Mouse (Mus musculus) ES-Bruce4 (cell line): ENCODE data around the gene Nipsnap3a. TPM values are rescaled to one million over a fixed set of nuclear protein-coding genes. Genes with fewer than 3 reads are reported as not detected.

Source experiments
- H3K27ac ChIP-seq: 2 replicates; pipeline ENCODE4 v1.5.1; 2012; ENCODE audit warnings: low read length, inconsistent platforms; ENCODE audit not compliant: insufficient read depth
- H3K27me3 ChIP-seq: 2 replicates; pipeline ENCODE4 v1.6.1; 2012; ENCODE audit warnings: mild to moderate bottlenecking, low read length, inconsistent platforms; ENCODE audit not compliant: control insufficient read depth, poor library complexity, insufficient read depth, severe bottlenecking
- H3K36me3 ChIP-seq: 2 replicates; pipeline ENCODE4 v1.6.1; 2012; ENCODE audit warnings: inconsistent platforms, mild to moderate bottlenecking, low read length, moderate library complexity; ENCODE audit not compliant: control insufficient read depth, poor library complexity, insufficient read depth, severe bottlenecking
- H3K4me1 ChIP-seq: one replicate; pipeline ENCODE4 v1.8.1; 2011; ENCODE audit warnings: low read length; ENCODE audit not compliant: control insufficient read depth, insufficient read depth
- H3K4me3 ChIP-seq: 2 replicates; pipeline ENCODE4 v1.5.1; 2011; ENCODE audit warnings: low read depth, mild to moderate bottlenecking, low read length
- H3K9ac ChIP-seq: 2 replicates; pipeline ENCODE4 v1.6.1; 2012; ENCODE audit warnings: low read depth, mild to moderate bottlenecking, inconsistent platforms; ENCODE audit not compliant: poor library complexity, severe bottlenecking
- H3K9me3 ChIP-seq: replicated peaks from 2 replicates; pipeline ENCODE4 v1.6.1; 2012; ENCODE audit warnings: mild to moderate bottlenecking, low read length, inconsistent platforms; ENCODE audit not compliant: control insufficient read depth, poor library complexity, insufficient read depth, severe bottlenecking
- CTCF ChIP-seq: IDR thresholded peaks from one replicate; pipeline ENCODE4 v1.8.1; 2011; ENCODE audit warnings: low read depth, low read length
- EP300 ChIP-seq: IDR thresholded peaks from 2 replicates; pipeline ENCODE4 v1.6.1; 2011; ENCODE audit warnings: low read depth, low read length; ENCODE audit not compliant: insufficient read depth
- POLR2A ChIP-seq: IDR thresholded peaks from one replicate; pipeline ENCODE4 v1.8.1; 2011; ENCODE audit warnings: low read length; ENCODE audit not compliant: insufficient read depth
- polyA plus RNA-seq: library from polyadenylated mRNA; stranded (reverse); fragments of >200 nt; gene quantifications from 2 replicates; pipeline ENCODE4 v1.2.4, GENCODE M21; 2011; ENCODE audit warnings: low read depth; ENCODE audit not compliant: missing spikeins, insufficient read depth, insufficient read length

Gene Nipsnap3a
- polyA plus RNA-seq, 1 experiment, result not detected

DNA sequence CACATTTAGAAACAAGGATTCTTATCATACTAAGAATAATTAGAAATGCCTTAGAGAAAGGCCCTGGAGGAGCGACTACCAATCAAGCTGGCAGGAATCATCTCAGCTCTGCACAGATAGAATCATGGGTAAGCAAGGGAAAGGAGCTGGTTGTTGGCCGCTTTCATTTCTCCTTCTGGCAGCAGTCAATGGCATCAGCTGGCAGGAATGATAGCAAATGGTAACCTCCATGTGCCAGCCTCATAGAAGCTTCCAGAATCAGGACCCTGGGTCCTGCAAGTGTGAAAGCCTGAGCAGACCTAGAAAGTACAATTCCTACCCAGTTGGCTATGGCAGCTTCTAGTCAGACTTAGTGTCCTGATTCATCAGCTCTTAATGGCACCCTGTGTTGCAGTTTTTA is 2.8 kb upstream of the Nipsnap3a start:
- TF ChIP-seq POLR2A (no peak), EP300 (no peak), CTCF (no peak)
- no peak overlapping the region for H3K27ac ChIP-seq
- H3K4me3 ChIP-seq, result no peak overlapping the region
- H3K4me1 ChIP-seq, result peaks cover 2% of the 10 kb centered on the region
- H3K36me3 ChIP-seq, result no peaks in the 10 kb centered on the region
- no peaks in the 10 kb centered on the region for H3K27me3 ChIP-seq
- no peaks in the 10 kb centered on the region for H3K9me3 ChIP-seq
- no peak overlapping the region for H3K9ac ChIP-seq

DNA sequence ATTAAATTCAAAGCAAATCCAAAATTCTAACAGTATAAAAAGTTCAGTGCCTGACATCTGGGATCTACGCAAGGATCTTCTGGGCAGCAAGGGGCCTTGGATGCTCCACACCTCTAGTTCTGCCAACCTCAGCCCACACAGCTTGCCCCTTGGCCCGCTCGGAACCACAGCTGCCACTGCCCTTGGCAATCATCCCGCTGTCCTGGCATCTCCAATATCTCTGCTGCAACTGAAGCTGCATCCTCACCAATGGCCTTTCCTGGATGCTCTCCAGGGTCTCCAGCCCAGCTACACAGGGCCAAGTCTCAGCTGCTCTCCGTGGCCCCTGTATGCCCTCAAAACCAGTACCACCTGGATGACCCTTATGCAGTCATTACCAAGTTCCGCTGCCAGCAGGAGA is 10.4 kb downstream of the Nipsnap3a start:
- H3K9ac ChIP-seq, result no peak overlapping the region
- no peaks in the 10 kb centered on the region for H3K27me3 ChIP-seq
- H3K4me1 ChIP-seq, result no peaks in the 10 kb centered on the region
- no peak for TF ChIP-seq CTCF
- no peak for TF ChIP-seq EP300
- TF ChIP-seq POLR2A, result no peak
- H3K36me3 ChIP-seq, result no peaks in the 10 kb centered on the region
- H3K9me3 ChIP-seq, result no peaks in the 10 kb centered on the region
- no peak overlapping the region for H3K4me3 ChIP-seq
- H3K27ac ChIP-seq, result no peak overlapping the region

DNA sequence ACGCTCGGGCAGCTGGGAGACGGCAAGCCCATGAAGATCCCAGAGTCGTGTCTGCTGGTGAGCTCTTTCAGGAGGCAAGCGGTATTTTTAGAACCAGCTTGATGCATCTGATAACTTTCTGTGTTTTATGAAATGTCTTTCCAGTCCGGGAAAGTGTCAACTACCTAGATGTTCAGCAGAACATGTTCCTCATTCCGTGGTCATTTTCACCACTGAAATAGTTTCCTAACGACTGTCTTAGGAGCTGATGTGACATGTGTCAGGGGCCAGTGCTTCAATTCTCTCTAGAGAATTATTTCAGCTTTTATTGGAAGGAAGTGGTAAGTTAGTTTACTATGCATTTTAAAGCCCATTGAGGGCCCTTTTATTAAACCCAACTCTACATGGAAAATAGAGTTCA is 11.1 kb downstream of the Nipsnap3a start:
- no peak for TF ChIP-seq EP300
- TF ChIP-seq CTCF, result no peak
- TF ChIP-seq POLR2A, result no peak
- Histone ChIP-seq H3K27me3 (no peaks in the 10 kb centered on the region), H3K9ac (no peak overlapping the region), H3K27ac (no peak overlapping the region), H3K4me3 (no peak overlapping the region), H3K9me3 (no peaks in the 10 kb centered on the region), H3K4me1 (no peaks in the 10 kb centered on the region), H3K36me3 (no peaks in the 10 kb centered on the region)

DNA sequence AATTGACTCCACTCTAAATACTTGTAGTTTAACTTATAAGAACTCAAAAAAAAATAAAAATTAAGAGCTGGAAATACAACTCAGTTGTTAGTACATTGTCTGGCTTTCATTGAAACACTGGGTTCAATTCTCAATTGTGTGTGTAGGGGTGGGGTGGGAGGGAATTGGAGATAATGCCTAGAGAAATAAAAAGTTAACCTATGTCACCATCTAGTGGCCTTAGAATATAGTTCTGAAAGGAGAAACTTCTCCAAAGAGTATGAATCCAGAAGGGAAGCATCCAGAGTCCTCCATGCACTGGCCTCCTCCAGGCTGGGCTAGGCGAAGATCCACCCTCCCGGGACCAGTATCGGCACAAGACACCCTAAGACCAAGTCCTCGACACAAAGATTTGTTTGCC is 20.1 kb downstream of the Nipsnap3a start:
- no peak overlapping the region for H3K27ac ChIP-seq
- H3K9ac ChIP-seq, result no peak overlapping the region
- no peak for TF ChIP-seq CTCF
- no peak for TF ChIP-seq POLR2A
- TF ChIP-seq EP300, result no peak
- no peaks in the 10 kb centered on the region for H3K36me3 ChIP-seq
- H3K9me3 ChIP-seq, result peaks cover 3% of the 10 kb centered on the region; the same call in 1 of the 2 replicates
- no peaks in the 10 kb centered on the region for H3K27me3 ChIP-seq
- H3K4me3 ChIP-seq, result no peak overlapping the region
- no peaks in the 10 kb centered on the region for H3K4me1 ChIP-seq

DNA sequence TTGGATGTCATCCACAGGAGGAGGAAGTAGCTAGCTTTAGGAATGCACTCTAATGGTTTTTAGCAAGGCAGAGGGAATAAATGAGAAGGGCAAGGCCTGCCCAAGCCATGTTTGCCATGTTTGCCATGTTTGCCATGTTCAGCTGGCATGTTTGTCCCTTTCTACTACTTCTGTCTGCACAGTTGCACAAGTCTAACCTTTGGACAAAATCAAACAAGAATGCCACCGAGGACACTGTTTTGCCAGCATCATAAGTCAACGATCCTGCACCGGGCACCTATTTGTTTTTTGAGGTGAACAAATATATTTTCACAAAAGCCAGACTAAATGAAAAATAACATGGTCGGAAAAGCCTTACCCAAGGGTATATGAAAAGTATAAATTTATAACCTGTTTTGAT is 20.8 kb downstream of the Nipsnap3a start:
- H3K4me1 ChIP-seq, result no peaks in the 10 kb centered on the region
- no peak overlapping the region for H3K27ac ChIP-seq
- TF ChIP-seq EP300, result no peak
- no peak for TF ChIP-seq POLR2A
- no peak for TF ChIP-seq CTCF
- H3K4me3 ChIP-seq, result no peak overlapping the region
- H3K27me3 ChIP-seq, result no peaks in the 10 kb centered on the region
- H3K9ac ChIP-seq, result no peak overlapping the region
- H3K36me3 ChIP-seq, result no peaks in the 10 kb centered on the region
- H3K9me3 ChIP-seq, result peaks cover 3% of the 10 kb centered on the region; the same call in 1 of the 2 replicates

DNA sequence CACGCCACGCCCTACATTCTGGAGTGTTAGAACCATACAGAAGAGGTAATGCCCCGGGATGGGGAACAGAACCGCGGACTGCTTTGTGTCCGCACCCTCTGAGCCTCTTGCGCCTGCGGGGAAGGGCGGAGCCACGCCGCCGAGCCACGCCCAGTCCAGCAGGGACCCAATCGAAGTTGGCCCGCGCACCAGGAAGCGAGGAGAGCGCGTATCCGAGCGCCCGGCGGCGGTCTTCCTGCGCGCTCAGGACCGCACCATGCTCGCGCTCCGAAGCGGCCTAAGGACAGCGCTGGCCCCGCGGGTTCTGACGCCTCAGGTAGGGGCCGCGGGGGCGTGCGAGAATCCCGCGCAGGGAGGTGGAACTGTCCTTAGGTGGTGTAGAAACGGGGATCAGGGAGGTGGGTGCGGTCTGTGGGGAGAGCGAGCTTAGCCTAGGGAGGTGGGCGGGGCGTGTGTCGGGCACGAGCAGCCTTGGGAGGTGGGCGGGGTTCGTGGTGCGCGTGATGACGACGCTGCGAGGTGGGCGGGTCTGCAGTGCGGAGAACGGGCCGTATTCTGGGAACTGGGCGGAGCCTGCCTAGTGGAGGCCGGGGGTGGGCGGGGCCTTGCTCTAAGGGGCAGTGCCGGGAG is 22.8 kb downstream of the Nipsnap3a start, which contains the start of gene Nipsnap3b:
Gene Nipsnap3b, plus strand, starts transcription at position 149 of the 630 bp plus-strand sequence.
- H3K9ac ChIP-seq, result peak within 1 kb of the TSS; percentile 59
- H3K36me3 ChIP-seq, result peaks cover 2% of the 10 kb centered on the region; the same call in 1 of the 2 replicates
- TF ChIP-seq CTCF, result no peak
- TF ChIP-seq POLR2A, result peak; percentile 65
- TF ChIP-seq EP300, result peak; percentile 49; the same call in 1 of the 2 replicates
- H3K4me3 ChIP-seq, result peak within 1 kb of the TSS; percentile 87
- peaks cover 11% of the 10 kb centered on the region for H3K9me3 ChIP-seq
- no peaks in the 10 kb centered on the region for H3K27me3 ChIP-seq
- H3K27ac ChIP-seq, result no peak within 1 kb of the TSS
- no peaks in the 10 kb centered on the region for H3K4me1 ChIP-seq
